Mouse (Mus musculus) cerebellum, postnatal 25 days (tissue): Measurements from ENCODE around the gene Clec2e.
"Not testable (repeated sequence)": the region's sequence is repeated elsewhere in the genome, so short reads cannot be mapped to it uniquely, and the experiment has no call there.

Source experiments
- DNase-seq, 2 experiments: peaks; one replicate each; pipeline ENCODE4 v3.0.0; 2021; ENCODE audit warnings: mixed read lengths in 2 of 2

Clec2e gene

DNA sequence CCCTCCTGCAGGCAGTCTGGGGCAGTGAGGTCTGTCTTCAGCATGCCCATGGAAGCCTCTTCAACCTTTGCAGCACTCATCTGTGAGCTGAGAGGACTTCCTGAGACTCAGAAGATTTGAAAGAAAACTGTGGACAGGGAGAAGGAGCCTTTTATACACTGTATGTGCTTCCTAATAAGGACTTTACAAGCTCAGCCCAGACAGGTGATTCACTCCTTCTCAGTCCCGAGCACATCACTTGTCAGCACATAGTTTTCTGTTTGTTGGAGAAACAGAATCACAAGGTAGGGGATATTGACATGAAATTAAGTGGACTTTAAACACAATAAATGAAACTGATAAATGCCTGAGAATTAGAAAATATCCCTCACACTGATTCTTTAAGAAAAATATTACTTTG is at the start of gene Clec2e:
Gene Clec2e (minus strand): TSS at position 120 of the 400 bp plus-strand sequence.
- not testable (repeated sequence) for DNase-seq

DNA sequence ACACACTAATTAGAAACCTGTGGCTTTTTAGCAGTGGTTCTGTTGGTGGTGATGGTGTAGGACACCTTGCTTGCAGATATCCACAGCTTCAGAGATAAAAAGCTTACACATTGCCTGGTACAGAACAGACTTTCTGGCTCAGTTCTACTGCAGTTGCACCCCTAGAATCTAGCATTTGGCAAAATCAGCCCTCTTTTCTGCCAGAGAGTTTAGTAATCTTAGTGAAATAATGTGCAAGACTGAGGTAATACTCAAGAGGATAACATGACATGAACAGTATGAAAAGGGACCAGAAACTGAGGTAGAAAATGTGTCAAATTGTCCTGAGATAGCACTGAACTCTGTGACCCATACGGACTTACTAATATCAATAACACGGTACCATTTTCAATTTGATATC is 46.1 kb upstream of the Clec2e start:
- no peak for DNase-seq

DNA sequence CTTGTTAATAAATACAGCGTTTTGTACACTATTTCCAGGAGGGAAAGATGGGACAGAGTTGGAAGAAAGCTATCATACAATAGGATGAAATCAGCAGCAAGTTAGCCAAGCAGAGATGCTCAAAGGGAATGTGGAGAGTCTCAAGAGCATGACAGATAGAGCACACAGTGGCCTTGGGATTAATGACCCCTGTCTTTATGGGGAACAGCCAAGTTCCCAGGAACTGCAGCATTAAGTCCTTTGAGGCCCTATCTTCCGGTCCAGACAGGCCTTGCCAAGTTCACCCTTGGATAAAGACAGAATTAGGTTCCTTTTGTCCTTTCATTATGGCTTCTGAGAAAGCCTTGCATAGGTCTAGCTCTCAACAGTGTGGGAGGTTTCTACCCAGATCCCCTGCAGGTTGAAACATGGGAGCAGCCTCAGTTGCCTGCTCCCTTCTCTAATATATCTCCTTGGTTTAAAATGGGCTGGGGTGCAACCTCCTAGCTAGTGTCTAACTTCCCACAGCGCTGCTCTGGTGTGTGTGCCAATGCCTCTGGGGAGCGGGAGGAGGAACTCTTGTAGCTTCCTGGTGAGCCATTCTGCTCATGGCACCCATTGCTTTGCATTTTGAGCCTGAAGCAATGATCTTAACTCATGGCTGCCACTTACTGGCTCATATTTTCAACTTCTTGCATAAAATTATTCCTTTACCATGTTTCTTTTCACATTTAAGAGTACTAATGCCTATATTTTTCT is 32.1 kb upstream of the Clec2e start:
- no peak for DNase-seq

DNA sequence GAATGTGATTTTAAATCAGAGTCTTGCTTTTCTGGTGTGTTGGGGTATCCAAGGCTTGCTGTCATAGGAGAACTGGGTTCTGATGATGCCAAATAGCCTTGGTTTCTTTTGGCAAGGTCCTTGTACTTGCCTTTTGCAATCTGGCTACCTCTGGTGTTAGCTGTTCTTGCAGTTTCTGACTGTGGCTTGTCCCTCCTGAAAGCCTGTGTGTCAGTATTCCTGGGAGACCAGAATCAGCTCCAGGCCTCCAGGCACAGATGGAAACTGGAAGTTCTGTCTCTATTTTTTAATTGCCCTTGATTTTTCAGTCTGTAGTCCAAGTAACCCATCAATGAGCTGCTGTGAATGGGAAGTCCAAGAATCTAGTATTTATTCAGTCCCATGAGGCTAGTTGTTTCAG is 26.1 kb upstream of the Clec2e start:
- DNase-seq, result no peak

DNA sequence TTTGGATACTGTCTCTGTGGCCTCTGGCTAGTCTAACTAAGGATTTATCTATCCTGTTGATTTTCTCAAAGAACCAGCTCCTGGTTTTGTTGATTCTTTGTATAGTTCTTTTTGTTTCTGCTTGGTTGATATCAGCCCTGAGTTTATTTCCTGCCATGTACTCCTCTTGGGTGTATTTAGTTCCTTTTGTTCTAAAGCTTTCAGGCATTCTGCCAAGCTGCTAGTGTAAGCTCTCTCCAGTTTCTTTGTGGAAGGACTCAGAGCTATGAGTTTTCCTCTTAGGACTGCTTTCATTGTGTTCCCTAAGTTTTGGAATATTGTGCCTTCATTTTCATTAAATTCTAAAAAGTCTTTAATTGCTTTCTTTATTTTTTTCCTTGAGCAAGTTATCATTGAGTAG is 23.8 kb upstream of the Clec2e start:
- not testable (repeated sequence) for DNase-seq

DNA sequence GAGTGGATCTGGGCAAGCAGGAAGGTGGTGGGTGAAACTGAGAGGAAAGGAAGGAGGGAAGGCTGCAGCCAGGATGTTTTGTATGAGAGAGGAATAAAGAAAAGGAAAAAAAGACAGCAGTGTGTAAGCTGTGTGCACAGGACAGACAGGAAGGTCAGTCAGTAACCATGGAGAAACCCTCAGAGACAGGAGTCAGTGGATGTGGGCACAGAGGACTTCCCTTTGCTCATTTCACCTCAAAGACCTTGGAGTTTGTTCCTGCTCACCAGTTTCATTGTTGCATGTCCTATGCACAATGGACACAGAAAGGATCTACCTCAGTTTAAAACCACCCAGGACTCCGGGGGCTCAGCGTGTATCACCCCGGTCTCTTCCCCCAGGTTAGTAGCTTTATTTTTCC is 15.5 kb upstream of the Clec2e start:
- DNase-seq, result no peak

DNA sequence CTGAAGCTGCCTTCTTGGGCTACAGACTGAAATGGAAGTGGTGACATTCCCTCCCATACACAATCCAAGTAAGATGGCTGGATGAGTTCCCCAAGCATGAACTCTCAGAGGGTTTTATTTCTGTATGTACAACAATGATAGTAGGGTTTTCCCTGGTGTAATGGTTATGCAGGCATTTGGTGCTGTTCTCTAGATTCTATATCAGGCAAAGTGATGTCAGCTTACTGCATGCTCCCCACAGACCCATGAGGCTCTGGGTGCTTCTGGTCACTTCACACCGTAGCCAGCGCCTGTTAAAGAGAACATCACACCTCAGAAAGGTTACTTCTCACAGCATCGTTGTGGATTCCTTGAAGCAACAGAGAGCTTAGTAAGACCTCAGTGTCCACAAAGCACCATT is 13.5 kb upstream of the Clec2e start:
- DNase-seq, result not testable (repeated sequence)

DNA sequence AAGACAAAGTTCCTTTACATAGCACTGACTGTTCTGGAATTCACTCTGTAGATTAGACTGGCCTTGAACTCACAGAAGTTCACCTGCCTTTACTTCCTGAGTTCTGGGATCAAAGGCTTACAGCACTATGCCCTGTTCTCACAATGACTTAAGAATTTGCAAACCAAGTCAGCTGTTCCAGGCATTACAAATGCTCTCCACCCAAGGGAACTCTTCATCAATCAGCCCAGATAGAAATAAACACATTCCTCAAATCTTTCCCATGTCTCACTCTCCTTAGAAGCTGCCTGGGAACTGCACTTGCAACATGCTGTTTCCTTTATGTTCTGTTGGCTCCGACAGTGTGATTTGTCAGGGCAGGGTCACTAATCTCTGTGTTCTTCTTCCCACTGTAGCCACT is 13.1 kb upstream of the Clec2e start:
- DNase-seq, result no peak

DNA sequence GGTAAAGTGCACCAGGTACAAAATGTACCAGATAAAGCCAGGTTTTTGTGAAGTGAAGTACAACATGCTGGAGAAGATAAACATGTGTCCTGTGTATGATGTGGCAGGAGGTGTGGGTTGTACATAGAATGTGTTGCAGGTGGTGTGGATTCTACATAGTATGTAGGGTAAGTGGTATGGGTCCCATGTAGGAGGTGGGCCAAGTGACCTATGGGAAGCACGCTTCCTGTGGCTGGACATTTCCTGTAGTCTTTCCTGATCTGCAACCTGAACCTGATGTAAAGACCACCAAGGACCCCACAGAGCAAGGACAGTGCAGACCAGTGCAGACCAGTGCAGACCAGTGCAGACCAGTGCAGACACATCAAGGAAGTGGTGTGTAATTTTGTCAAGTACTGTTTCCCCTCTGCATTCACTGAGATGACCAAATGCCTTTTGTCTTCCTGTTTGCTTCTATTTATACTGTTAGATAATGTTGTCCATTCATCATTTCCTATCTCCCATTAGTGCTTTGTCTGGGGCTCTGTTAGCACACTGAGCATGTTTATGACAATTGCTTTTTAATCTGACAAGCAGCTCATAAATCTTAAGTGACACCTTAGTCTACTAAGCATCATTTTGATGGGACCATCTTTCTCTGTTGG is 12.4 kb upstream of the Clec2e start:
- DNase-seq, result no peak

DNA sequence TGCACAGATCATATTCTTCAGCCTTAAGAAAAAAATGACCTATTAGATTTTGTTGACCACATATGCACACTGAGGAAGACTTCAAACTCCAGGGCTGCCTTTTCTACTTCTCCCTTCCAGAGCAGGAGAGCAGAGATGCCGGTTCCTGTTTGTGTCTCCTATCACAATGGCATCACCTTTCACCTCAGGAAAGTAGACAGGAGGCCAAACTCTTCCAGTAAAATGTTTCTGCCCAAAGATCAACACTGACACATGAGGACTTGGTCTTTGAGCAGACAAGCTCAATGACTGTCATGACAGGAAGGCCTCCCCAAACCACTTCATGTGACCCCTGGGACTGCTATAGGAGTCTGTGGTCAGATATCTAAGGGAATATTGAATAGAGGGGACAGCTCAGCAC is 11.8 kb upstream of the Clec2e start:
- DNase-seq, result no peak

DNA sequence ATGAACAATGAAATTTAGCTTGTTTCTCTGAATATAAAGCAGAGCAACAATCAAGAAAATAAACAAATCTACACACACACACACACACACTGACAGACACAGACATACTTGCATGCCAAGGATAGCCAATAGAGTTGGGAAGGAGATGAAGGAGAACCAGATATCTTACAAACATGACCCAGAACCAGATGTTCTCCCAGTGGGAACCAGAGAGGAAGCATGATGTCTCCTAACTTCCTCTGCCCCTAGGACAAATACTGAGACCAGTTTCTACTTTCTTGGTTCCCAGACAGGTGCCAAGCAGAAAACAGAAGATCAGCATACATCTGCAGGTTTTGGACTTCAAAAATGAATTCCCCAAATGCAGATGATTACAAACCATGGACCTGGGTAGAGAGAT is 7.2 kb upstream of the Clec2e start:
- no peak for DNase-seq

DNA sequence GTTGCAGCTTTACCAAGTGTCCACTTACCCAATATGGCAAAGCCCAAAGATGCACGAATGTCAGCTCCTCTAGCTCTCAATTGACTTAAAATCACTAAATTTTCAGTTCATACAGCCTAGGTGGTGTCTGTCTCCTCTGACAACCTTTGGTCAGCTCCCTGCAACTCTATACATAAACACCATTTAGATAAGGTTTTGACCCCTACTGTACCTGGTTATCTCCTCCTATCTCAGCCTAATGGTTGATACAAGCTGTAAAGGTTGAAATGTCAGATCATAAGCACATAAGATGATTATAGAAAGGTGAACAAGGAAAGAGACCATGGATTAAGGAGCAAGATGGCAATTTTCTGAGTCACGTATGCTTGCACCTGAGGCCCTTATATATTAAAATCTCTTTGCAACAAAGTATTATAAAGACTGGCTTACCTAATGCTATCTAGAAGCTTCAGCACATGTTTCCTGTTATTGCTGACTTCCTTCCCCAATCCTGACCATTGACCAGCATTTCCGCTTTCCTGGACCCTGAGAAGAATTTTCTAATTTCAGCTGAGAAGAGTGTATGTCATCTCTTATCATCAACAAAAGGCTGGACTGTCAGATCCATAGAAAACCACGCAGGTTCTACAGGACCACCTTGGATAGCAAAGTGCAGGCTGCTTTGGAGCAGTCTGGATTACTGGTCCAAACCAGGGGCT is 2.3 kb upstream of the Clec2e start:
- no peak for DNase-seq

DNA sequence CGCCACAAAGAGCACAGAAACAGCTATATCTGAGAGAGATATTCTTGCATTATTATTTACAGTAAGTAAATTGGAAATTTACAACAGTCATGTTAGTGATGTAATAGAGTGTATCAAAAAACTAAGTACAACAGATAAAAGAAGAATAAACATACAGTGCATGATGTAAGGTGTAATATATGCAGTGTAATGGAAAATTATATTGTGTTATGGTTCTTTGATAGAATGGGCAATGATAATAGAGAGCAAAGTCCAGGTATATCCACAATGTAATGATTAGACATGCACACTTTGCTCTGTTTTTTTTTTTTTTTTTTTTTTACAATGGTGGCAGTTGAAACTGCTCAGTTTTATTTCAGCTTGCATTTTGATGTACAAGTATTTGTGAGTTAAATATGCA is 891 bp upstream of the Clec2e start:
- no peak for DNase-seq

DNA sequence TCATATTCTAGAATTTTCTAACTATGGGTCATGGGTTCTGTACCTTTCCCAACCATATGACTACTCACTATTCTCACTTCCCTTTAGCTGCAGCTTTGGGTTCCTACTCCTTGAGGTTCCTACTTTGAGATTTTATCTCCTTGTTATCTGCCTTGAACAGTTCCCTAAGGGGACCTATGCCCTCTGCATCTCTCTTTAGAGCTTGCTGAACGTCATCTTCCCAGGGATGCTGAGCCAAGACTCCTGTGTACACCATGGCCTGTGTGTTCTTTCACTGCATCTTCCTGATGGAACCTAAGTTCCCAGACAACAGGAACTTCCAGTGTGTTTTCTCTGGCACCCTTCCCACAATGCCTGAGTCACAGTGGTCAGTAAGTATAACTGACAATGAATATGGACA is 2.8 kb downstream of the Clec2e start:
- no peak for DNase-seq

DNA sequence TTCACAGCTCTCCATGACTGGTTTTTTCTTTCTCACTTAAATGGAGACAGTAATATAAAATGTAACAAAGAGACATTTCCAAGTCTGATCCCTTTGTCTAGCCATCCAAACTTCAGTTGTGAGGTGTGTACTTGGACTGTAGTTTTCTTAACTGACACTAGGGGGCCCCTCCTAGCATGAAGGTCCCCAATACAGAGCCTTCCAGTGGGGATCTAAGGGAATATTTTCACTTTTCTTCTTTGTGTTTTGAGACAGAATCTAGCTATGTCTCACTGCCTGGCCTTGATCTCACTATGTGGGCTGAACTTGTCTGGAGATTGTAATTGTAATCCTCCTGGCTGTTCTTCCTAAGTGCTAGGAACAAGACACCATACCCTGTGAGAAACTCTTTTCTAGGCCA is 5.5 kb downstream of the Clec2e start:
- peak in 1 of 2 experiments; percentile 2 for DNase-seq

DNA sequence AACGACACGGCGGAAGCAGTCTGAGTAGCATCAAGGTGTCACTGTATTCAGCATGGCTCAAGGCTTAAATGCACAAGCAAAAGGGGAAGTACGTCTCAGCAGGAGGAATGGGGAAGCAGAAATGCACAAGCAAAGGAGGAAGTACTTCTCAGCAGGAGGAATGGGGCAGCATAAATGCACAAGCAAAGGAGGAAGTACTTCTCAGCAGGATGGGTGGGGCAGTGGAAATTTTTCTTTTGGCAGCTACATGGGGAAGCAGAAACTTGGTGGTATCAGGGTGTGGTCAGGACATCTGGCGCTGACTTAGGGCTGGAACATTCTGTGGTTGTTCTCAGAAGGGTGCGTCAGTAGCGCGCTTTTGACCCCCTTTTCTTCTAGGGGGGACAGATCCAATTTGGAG is 12.1 kb downstream of the Clec2e start:
- not testable (repeated sequence) for DNase-seq

DNA sequence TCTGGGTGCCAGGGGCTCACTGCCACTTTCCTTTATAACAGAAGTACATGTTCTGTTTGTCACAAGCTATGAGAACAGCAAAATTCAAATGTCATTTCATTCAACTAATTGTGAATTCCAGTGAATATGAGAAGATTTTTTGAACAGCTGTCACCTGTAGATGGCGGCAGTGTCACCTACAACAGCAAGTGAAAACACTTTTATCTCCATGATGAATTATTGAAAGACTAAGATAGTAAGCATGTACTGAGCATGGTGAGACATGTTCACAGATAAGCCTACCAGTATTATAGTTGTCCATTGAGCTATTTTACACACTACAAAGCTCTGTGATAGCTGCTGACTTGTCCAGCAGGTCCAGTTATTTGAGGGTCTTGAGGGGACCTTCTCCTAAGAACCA is 12.6 kb downstream of the Clec2e start:
- peak in 1 of 2 experiments; percentile 11 for DNase-seq

DNA sequence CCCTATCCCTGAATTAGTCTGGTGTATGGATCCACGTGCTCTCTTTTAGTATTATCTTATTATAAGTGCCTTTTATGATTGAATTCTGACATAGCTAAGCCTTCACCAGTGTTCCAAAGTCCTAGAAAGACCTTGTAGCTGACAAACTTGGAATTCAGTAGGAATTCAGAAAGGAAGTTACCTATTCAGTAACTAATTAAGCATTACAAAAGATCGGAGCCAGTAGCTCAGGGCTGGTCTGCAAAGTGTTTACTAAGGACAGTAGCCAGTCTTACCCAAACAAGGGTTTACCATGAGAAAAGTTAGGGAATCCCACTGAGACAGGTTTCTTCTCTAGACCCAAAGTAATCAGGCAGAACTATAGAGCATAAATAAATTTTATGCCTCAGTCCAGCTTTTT is 14.7 kb downstream of the Clec2e start:
- DNase-seq, result not testable (repeated sequence)

DNA sequence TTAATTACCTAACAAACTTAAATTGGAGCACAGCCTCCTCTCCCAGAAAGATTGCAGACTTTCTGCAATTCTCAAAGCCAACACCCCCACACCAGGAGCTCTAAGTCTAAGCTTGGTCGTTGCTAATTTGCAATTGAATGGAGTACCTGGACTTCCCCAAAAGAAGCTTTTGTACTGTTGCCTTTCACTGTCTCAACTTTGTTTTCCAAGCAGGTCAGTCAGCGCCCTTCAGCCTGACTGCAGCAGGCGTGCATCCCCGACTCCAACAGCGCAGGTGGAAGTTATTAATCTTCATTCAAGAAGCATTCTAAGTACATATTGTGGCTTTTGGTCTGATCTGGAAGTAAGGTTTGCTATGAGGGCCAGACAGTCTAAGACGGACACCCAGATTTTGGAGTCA is 15.6 kb downstream of the Clec2e start:
- no peak for DNase-seq

DNA sequence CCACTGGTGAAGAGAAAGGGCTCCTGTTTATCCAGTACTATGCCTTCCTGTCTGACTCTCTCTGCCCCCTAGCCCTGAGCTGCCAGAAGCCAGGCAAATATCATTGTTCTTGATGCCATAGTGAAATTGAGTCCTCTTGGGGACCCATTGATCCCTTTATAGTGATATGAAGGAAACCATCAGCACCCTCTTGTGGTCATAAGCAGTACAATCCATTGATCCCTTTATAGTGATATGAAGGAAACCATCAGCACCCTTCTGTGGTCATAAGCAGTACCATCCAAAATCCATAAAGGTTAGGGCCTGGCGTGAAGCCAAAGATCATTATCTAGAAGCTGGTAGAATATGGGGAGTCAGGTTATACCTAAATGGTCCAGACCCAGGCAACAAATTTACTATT is 33.7 kb downstream of the Clec2e start:
- DNase-seq, result peak in 1 of 2 experiments; percentile 4

DNA sequence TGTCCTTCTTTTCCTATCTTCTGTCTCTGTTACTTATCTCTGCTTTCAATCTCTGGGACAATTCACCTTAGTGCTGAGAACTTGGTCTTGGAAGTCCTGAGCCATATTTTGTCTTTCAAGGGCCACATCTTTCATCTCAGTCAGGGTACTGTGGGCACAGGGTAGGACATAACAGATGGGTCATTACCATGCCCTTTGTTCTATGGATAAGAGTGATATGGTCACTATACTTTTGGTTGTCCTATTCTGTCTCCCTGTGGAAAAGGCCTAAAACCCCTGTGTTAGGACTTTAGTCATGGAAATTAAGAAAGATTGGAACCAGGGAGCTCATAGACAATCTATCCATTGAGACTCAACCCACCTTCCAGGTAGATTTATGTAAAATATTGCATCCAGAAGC is 34.2 kb downstream of the Clec2e start:
- no peak for DNase-seq

DNA sequence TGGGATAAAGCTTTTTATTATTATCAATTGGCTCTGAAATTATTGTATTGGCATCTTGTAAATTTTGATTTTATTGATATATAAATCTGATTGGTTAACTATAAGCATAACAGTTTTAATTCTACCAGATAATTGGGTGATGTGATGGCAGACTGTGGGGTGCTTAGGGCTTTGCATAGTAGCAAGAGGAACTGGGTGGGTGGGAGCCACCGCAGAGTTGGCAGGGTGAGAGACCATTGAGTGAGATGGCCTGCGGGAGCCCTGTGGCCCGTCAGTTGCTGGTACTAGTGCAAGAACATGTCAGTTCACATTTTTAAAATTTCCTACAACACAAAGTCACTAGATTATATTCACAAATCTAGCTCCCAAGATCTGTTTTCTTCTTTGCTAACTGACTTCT is 34.9 kb downstream of the Clec2e start:
- DNase-seq, result no peak

DNA sequence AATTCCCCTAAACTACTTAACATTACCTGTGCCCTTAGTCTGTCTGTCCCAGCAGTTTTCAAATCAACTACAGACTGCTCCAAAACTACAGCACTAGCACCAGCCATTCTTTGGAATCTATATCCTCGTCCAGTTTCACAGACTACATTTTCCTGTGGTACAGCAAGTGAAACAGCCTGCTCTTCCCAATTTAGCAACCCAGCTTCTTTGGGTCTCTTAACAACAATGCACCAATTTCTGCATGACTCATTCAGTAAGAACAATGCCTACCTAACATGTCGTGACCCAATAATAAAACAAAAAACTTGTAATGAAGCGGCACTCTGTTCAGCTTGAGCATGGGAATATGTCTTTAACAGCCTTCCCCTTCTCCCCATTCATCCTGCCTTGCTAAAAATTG is 35.3 kb downstream of the Clec2e start:
- no peak for DNase-seq

DNA sequence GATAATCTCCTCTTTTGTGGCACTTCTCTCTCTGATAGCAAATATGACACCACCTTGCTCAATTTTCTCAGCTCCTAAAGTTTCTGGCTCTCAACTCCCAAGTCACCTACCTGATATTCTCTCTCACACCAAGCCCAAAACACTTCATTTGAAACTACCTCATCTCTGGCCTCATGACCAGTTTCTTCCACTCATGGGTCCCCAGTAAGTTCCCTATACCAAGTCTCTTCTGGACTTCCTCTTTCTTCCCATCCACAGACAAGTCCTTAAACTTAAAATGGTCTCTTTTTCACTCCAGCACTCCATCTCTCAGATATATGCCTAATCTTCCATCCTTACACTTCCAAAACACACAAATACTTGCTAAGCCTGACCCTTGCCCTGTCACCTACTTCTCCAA is 42.7 kb downstream of the Clec2e start:
- no peak for DNase-seq
